Mouse (Mus musculus) midbrain, embryonic 15.5 days (tissue): ENCODE data around the gene Ggt6. TPM values are rescaled to one million over a fixed set of nuclear protein-coding genes. Genes with fewer than 3 reads are reported as not detected.

ENCODE experiments used
- ATAC-seq: fragments of 200-750 bp; cut with Nextera tagmentation; replicated peaks from 2 replicates; pipeline ENCODE4 v1.8.0; 2017; ENCODE audit warnings: moderate TSS enrichment
- H3K27ac ChIP-seq: fragments of 300-500 bp; sonication (generic); 2 replicates; pipeline ENCODE4 v1.5.1; 2015; ENCODE audit warnings: mild to moderate bottlenecking, inconsistent platforms
- H3K27me3 ChIP-seq: fragments of 300-500 bp; sonication (generic); replicated peaks from 2 replicates; pipeline ENCODE4 v1.6.1; 2015; ENCODE audit warnings: inconsistent platforms
- H3K36me3 ChIP-seq: fragments of 300-500 bp; sonication (generic); replicated peaks from 2 replicates; pipeline ENCODE4 v1.6.1; 2015; ENCODE audit warnings: inconsistent platforms
- H3K4me1 ChIP-seq: fragments of 300-500 bp; sonication (generic); 2 replicates; pipeline ENCODE4 v1.6.1; 2015; ENCODE audit warnings: inconsistent platforms
- H3K4me2 ChIP-seq: fragments of 300-500 bp; sonication (generic); 2 replicates; pipeline ENCODE4 v1.6.1; 2015; ENCODE audit warnings: inconsistent platforms, mild to moderate bottlenecking, moderate library complexity
- H3K4me3 ChIP-seq: fragments of 300-500 bp; sonication (generic); 2 replicates; pipeline ENCODE4 v1.5.1; 2015; ENCODE audit warnings: mild to moderate bottlenecking, inconsistent platforms
- H3K9ac ChIP-seq: fragments of 300-500 bp; sonication (generic); 2 replicates; pipeline ENCODE4 v1.6.1; 2015; ENCODE audit warnings: mild to moderate bottlenecking, inconsistent platforms
- H3K9me3 ChIP-seq: fragments of 300-500 bp; sonication (generic); 2 replicates; pipeline ENCODE4 v1.6.1; 2016; ENCODE audit warnings: inconsistent platforms
- WGBS: fragments of 180-500 bp; shearing (Covaris S2); methylation state at CpG from one replicate; pipeline ENCODE4 v1.1.7; 2015; ENCODE audit warnings: mixed read lengths; 5-methylcytosine and 5-hydroxymethylcytosine counted together
- microRNA-seq: library from miRNA; unstranded; fragments of <30 nt; microRNA quantifications from one replicate; pipeline ENCODE4, GENCODE M21; 2016
- polyA plus RNA-seq: library from polyadenylated mRNA; unstranded; fragments of >200 nt; fragmentation: Nextera tagmentation; extraction: Ambion mirVana; gene quantifications from 2 replicates; pipeline ENCODE4 v1.2.1, GENCODE M21; 2015

Gene Ggt6
- polyA plus RNA-seq, 1 experiment from 2014 or later: not detected

DNA sequence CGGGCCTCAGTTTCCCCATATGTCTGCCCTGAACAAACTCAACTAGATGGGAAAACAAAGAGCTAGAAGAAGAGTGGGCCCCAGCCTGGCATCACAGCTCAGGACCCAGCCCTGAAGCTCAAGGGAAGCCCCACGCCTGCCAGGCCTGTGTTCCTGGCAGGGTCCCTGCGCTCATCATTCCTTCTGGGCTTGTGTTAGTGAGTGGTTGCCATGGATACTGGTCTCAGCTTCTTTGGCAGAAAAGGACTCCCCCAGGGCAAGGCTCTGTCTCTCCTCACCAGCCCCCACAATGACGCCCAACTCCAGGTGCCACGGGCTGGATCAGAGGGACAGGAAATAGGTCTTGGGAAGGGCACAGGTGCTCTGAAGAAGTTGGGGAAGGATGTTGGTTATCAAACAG is 49.8 kb downstream of the Ggt6 start:
- Histone ChIP-seq H3K9me3 (no peaks in the 10 kb centered on the region), H3K36me3 (no peaks in the 10 kb centered on the region), H3K9ac (no peak overlapping the region), H3K27ac (no peak overlapping the region), H3K4me3 (no peak overlapping the region), H3K27me3 (no peaks in the 10 kb centered on the region), H3K4me1 (peaks cover 39% of the 10 kb centered on the region), H3K4me2 (no peak overlapping the region)
- no peak for ATAC-seq
- WGBS: 34% methylated on average over 5 of the region's 5 CpGs

DNA sequence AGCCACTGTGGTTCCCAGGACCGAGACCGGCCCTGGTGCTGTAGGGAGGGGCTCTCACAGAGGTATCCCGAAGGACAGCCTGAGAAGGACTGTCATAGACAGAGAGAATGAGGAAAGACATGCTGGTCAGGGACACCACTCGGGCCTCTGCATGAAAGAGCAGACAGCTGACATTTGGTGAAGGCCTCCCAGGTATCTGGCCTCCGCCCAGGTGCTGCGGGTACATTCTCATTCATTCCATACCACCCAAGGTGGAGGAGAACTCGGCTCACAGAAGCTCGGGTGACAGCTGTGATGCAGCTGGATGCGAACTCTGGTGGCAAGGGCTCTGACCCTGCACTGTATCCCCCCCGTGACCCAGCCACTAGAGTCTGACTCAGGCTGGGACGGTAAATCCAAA is 50.6 kb downstream of the Ggt6 start:
- H3K9ac ChIP-seq: no peak overlapping the region
- H3K9me3 ChIP-seq: no peaks in the 10 kb centered on the region
- H3K4me3 ChIP-seq: no peak overlapping the region
- H3K27ac ChIP-seq: no peak overlapping the region
- peaks cover 39% of the 10 kb centered on the region for H3K4me1 ChIP-seq
- no peaks in the 10 kb centered on the region for H3K36me3 ChIP-seq
- no peak overlapping the region for H3K4me2 ChIP-seq
- no peaks in the 10 kb centered on the region for H3K27me3 ChIP-seq
- 80% methylated on average over 11 of the region's 11 CpGs for WGBS
- no peak for ATAC-seq

- H3K27me3 ChIP-seq: no peaks in the 10 kb centered on the region
- H3K4me1 ChIP-seq: peaks cover 39% of the 10 kb centered on the region
- H3K4me3 ChIP-seq: peak overlapping the region; percentile 61; the same call in 1 of the 2 replicates
- no peak for ATAC-seq
- H3K9ac ChIP-seq: 0 out of 2 replicates have a peak overlapping the region, but pooled peaks have one; percentile 70
- WGBS: 60% methylated on average over 5 of the region's 5 CpGs
- H3K9me3 ChIP-seq: no peaks in the 10 kb centered on the region
- H3K36me3 ChIP-seq: no peaks in the 10 kb centered on the region
- 0 out of 2 replicates have a peak overlapping the region, but pooled peaks have one; percentile 14 for H3K27ac ChIP-seq
- peak overlapping the region; percentile 63 for H3K4me2 ChIP-seq
These were observed 51.8 kb downstream of the Ggt6 start for GRCm38 (mm10) chr11:72487171-72487570.

GRCm38 (mm10) chr11:72487739-72488138 is 52.4 kb downstream of the Ggt6 start:
- peak overlapping the region; percentile 70; the same call in 1 of the 2 replicates for H3K9ac ChIP-seq
- no peaks in the 10 kb centered on the region for H3K27me3 ChIP-seq
- H3K27ac ChIP-seq: peak overlapping the region; percentile 81
- no peaks in the 10 kb centered on the region for H3K36me3 ChIP-seq
- no peaks in the 10 kb centered on the region for H3K9me3 ChIP-seq
- H3K4me2 ChIP-seq: peak overlapping the region; percentile 63
- 91% methylated on average over 2 of the region's 2 CpGs for WGBS
- ATAC-seq: no peak
- H3K4me3 ChIP-seq: peak overlapping the region; percentile 61
- H3K4me1 ChIP-seq: peaks cover 39% of the 10 kb centered on the region

Small RNA genes lying within 50 kb of the gene (microRNA-seq; reads per million reads assigned to microRNA genes)
- gene Mir6338: not detected

Other genes starting within 250 kb of the Ggt6 start
- 1.8 and 1.9 TPM in 2 replicates for gene Gm43951, start 228.7 kb upstream of the Ggt6 start, polyA plus RNA-seq
- gene 4933427D14Rik, start 228.1 kb upstream of the Ggt6 start, polyA plus RNA-seq: 24.0 and 26.0 TPM in 2 replicates
- 141 and 145 TPM in 2 replicates for gene Txndc17, start 228.0 kb upstream of the Ggt6 start, polyA plus RNA-seq
- 53.5 and 57.1 TPM in 2 replicates for gene Med31, start 219.9 kb upstream of the Ggt6 start, polyA plus RNA-seq
- gene Slc13a5, start 168.3 kb upstream of the Ggt6 start, polyA plus RNA-seq: 1.4 and 2.8 TPM in 2 replicates
- gene Xaf1, start 133.9 kb upstream of the Ggt6 start, polyA plus RNA-seq: 2.0 and 2.1 TPM in 2 replicates
- gene Fbxo39, start 121.1 kb upstream of the Ggt6 start, polyA plus RNA-seq: not detected in 2 replicates
- gene Tekt1, start 73.1 kb upstream of the Ggt6 start, polyA plus RNA-seq: 9.7 and 11.2 TPM in 2 replicates
- 8.1 and 9.3 TPM in 2 replicates for gene Smtnl2, start 23.8 kb upstream of the Ggt6 start, polyA plus RNA-seq
- 67.5 and 69.4 TPM in 2 replicates for gene Mybbp1a, start 5.8 kb downstream of the Ggt6 start, polyA plus RNA-seq
- 10.7 and 11.6 TPM in 2 replicates for gene Spns2, start 54.4 kb downstream of the Ggt6 start, polyA plus RNA-seq
- gene Spns3, start 115.0 kb downstream of the Ggt6 start, polyA plus RNA-seq: 0.04 TPM in 1 of 2 replicates, not detected in the other
- 81.8 and 83.3 TPM in 2 replicates for gene Ube2g1, start 171.8 kb downstream of the Ggt6 start, polyA plus RNA-seq